Mouse (Mus musculus) thymus, adult 18-20 months (tissue): ENCODE results near the gene Rsbn1l.
"Not testable (repeated sequence)": the region's sequence is repeated elsewhere in the genome, so short reads cannot be mapped to it uniquely, and the experiment has no call there.

Source experiments
- DNase-seq, 2 experiments: peaks; one replicate each; pipeline ENCODE4 v3.0.0; 2022; ENCODE audit warnings: mixed read lengths in 2 of 2

Rsbn1l gene

GRCm38 (mm10) chr5:20950093-20950492, 6.1 kb downstream of the Rsbn1l start:
- DNase-seq: no peak

GRCm38 (mm10) chr5:20946906-20947305, 9.3 kb downstream of the Rsbn1l start:
- no peak for DNase-seq

DNA sequence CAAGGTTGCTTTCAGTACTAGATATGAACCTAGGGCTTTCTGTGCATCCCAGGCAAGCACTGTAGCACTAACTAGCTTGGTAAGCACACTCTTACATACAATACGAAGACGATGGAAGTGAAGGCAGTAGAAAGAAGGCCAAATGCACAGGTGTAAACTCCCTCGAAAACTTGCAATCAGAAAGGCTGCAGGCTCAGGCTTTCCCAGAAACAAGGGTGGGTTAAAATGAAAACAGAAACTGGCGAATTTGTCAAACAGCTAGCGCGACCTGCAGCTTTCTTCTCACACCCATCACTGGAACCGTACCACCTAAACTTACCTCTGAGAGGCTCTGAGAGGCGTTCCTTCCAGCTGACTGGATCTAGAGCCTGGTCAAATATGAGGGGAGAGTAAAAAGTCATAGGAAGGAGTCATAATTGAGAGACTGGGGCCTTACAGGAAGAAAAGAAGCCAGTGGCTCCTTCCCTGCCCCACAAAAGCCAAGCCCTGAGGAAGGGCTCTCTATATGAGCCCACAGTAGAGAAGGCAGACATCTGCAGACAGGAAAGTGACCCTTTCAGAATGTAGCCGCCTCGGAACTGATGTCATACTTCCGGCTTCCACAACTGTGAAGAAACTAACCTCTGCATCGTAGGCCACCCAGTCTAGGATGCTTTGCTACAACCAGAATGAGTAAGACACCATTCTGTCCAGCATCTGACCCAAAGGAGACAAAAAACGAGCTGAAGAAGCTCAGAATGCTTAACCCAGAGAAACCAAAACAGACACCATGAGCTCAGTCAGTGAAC, 11.0 kb downstream of the Rsbn1l start:
- peak in 1 of 2 experiments; percentile 47 for DNase-seq

GRCm38 (mm10) chr5:20943791-20944190, 12.4 kb downstream of the Rsbn1l start:
- not testable (repeated sequence) for DNase-seq

DNA sequence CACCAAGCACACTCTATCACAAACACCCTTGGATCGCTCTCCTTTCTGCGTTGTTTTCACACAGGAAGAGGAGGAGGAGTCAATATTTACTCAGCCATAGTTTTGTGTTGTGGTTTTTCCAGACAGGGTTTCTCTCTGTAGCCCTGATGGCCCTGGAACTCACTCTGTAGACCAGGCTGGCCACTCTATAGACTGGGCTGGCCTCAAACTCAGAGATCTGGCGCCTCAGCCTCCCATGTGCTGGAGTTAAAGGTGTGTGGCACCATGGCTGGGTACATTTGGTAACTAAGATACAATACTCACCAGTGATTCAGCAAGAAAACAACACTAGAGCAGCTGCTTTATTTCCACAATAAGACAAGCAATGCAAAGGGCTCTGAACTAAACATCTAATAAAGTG, 13.7 kb downstream of the Rsbn1l start:
- DNase-seq: no peak

DNA sequence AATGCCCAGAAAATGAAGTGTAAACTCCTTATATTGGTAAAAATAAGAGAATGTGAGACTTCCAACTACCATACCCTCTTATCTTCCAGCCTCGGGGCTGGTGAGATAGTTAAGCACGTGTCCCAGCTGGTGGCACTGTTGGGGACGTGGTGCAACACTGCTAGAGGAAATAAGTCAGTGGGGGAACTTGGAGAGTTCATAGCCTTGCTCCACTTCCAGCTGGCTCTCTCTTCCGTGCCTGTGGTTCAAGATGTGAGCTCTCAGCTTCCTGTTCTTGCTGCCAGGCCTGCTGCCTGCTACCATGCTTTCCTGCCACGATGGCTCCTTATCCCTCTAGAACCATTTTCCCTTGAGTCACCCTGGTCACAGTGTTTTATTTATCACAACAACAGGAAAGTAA, 15.0 kb downstream of the Rsbn1l start:
- peak; percentile 49 to 65 for DNase-seq

GRCm38 (mm10) chr5:20940696-20941095, 15.5 kb downstream of the Rsbn1l start:
- no peak for DNase-seq

DNA sequence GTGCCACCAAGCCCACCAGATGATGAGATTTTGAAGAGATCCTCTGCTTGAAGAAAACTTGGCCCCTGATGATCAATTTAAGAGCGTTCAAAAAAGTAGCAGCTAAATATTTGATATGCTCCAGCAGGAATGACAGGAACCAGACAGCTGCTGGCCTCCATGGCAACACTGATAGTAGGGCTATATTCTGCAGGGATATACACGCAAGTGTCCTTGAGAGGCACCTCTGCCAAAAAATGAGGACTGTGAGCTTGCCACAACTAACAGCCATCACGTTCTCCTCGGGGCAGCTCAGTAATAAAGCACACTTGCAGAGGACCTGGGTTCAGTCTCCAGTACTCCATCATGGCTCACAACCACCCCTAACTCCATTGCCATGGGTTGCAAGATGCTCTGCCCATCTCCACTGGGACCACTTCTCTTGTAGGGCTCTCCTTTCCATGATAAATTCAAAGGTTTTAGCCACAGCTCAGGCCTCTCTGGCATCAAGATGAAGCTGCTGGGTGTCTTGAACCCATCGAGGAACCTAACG, 16.1 kb downstream of the Rsbn1l start:
- no peak for DNase-seq

DNA sequence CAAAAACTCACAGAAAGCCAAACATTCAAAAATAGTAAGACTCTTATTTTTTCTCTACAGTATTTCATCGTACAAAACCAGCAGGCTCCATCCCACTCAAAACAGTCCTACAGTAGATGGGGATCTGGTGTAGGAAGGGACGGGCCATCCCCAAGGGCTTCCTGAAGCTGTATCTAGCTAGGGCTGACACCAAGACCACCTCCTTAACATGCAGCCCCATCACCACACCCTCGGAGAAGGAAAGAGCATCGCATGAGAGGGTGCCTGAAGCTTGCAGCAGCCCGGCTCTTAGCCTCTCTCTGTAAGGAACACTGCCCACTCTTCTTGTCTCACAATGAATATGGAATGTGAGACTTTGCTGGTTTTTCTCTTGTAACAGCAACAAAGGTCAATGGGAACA, 17.7 kb downstream of the Rsbn1l start:
- no peak for DNase-seq

DNA sequence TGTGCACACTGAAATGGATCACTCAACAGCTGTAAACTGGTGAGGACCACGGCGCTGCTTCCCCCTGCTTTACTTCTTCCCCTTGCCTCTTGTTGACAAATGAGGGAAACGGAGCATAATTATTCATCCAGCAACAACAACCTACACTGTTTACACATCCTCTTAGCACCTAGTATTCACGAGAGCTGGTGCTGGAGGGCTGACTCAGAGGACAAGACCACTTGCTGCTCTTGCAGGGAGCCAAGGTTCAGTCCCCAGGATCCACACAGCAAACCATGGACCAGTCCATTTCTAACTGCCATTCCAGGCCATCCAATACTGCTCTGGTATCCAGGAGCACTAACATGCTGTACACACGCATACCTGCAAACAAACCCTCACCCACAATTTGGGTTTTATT, 20.3 kb downstream of the Rsbn1l start:
- no peak for DNase-seq

GRCm38 (mm10) chr5:20932585-20932984, 23.6 kb downstream of the Rsbn1l start:
- DNase-seq: no peak

DNA sequence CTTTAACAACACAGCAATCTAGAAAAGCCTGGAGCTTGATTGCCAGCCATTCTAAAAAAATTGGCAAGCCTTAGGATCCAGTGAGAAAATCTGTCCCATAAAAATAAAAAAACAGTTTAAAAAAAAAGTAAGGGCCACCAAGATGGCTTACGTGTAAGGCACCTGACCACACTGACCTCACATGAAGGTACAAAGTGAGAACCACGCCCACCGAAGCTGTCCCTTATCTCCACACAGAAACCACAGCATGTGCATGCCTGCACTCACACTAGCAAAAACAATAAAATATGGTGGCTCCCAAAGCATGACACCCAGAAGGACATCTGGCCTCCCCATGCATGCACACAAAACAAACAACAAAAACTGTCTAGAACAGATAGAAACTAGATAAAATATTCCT, 24.9 kb downstream of the Rsbn1l start:
- no peak for DNase-seq

DNA sequence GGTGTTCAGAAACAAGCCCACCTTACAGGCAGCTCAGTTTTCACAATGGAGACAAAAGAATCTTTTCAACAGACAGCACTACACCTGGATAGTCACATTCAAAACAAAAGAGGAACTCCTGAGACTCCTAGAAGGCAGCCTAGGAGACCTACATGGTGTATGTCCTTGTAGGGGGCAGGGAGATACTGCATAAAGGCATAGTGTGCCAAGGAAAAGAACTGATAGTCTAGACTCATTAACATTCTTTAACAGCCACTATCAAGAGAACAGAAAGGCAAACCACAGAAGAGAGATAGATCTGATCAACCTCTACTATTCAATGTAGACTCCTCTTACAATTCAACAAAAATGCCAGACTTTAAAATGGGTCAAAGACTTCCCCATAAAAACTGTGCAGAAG, 25.8 kb downstream of the Rsbn1l start:
- DNase-seq: no peak

DNA sequence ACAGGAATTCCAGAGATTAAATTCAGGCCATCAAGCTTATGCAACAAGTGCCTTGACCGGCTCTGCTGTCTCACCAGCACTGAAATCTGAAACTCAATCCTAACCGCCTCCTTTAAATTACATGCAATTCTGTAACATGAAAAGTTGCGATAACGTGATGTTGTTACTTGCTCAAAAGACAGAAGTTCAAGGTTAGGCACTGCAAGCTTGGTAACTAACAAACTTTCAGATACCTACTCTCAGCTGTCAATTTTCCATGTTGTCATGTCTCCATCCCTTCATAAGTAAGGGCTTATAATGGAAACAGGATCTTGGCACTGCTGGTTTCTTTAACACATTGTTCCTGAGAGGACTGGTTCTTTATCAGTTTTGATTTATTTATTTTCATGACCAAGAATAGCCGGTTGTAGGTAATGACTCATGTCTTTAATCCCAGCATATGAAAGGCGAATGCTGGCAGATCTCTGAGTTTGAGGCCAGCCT, 26.5 kb downstream of the Rsbn1l start:
- no peak for DNase-seq

- no peak for DNase-seq
Measured at GRCm38 (mm10) chr5:20925451-20925850, 30.7 kb downstream of the Rsbn1l start.

DNA sequence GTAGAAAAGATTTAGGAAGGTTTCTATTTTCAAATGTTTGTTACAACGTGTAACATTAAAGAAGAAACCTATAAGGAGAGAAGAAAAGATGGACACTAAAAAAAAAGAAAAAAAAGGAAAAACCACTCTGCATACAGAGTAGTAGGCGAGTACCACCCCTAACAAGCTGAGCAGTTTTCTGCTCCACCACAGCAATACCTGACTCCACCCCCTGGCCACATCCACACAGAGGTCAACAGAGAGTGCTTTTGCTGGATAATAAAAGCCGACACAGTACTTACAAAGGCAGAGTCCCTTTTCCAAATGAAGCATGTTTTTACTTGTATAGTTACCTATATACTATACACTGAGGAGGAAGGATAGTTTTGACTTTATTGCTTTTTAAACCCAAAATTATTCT, 31.6 kb downstream of the Rsbn1l start:
- DNase-seq: no peak

DNA sequence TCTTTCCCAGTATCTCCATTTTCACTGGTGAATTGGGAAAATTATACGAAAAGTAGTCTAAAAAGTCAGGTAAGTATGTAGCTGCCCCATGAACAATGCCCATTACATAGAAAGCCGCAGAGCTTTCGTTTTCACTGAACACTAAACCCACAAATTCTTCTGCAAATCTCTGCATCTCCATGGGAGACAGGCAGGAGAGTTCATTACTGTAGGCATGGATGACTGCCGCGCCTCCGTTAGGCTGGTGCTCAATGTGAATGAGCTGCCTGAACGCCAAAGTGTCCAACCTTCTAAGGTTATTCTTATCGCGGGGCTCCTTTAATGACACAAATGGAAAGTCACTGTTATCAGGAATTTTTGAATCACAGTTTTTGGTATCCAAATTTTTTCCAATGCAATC, 36.6 kb downstream of the Rsbn1l start:
- no peak for DNase-seq

DNA sequence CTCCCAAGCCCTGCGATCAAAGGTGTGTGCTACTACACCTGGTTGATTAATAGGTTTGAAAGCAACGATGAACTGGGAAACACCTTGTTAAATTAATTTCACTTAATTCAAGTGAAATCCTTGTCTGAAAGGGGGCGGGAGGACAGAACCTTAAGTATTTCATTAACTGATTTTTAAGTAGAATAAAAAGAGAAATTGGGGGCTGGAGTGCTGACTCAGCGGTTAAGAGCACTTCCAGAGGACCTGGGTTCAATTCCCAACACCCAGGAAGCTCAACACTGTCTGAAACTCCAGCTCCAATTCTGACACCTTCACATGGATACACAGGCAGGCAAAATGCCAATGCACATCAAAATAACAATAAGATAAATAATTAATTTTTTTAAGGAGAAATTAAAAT, 37.2 kb downstream of the Rsbn1l start:
- no peak for DNase-seq

GRCm38 (mm10) chr5:20913372-20914275, 42.6 kb downstream of the Rsbn1l start:
- peak in 1 of 2 experiments; percentile 42 for DNase-seq

- DNase-seq: peak in 1 of 2 experiments; percentile 14
Measured at GRCm38 (mm10) chr5:20911741-20912140, 44.5 kb downstream of the Rsbn1l start.

GRCm38 (mm10) chr5:20906191-20906590, 50.0 kb downstream of the Rsbn1l start:
- DNase-seq: no peak

DNA sequence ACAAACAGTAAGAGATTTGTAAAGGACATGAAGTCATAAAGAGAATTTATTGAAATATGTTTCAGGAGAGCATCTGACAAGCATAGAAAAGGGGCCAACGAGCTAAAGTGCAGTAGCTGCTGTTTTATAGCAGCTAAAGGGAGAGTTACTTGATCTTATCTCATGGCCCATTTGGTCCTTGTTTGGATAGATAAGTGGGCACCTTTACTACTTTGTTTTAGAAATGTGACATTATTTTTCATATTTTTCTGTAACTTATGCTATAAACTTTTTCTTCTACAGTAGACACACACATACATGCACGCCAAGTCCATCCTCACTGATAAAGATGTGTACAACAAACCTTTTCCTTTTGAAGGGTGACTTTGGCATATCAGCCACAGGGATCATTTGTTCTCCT, 50.8 kb downstream of the Rsbn1l start:
- DNase-seq: no peak

DNA sequence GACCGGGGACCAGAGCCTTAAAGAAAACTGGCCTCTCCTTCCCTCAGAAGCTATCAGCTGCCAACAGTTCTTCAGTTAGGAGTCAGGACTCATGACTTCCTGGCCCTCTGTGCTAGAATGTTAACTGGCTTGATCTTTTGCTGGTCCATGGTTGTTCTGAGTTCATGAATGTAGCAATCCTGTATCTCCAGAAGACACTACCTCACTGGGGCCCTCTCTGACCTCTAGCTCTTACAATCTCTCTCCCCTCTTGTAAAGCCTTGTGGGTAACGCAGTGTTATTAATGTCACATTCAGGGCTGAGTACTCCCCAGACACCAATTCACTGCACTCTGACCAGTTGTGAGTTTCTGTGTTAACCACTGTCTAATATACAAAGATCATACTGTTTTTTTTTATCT, 51.6 kb downstream of the Rsbn1l start:
- no peak for DNase-seq
